Mouse (Mus musculus): ENCODE data around the gene Otor. TPM values are rescaled to one million over a fixed set of nuclear protein-coding genes. Genes with fewer than 3 reads are reported as not detected.

The Otor gene
- total RNA-seq, 2 experiments from 2014 or later: not detected

DNA sequence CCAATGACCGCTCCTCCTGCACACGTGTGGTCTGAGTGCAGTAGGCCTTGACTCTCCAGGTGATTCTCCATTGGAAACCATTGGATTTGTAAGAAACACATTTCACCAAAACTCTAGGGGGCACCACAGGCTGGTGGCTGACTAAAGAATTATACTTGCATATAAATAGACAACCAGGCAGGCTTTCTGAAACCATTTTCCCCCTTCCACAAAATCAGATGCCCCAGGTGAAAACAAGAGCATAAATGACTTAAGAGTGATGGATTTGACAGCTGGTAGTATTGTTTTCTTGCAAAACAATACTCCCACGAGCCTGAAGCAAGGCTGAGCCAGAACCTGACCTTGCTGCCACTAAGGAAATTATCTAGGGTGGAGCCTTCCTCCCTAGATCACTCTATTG lies 39.2 kb downstream of the Otor start:
- ATAC-seq (replicated peaks; ENCODE audit: low FRiP score, poor library complexity, severe bottlenecking): no peak

- no peak for ATAC-seq (replicated peaks; ENCODE audit: low FRiP score, poor library complexity, severe bottlenecking)
Measured at GRCm38 (mm10) chr2:143118221-143118620, 39.9 kb downstream of the Otor start.

DNA sequence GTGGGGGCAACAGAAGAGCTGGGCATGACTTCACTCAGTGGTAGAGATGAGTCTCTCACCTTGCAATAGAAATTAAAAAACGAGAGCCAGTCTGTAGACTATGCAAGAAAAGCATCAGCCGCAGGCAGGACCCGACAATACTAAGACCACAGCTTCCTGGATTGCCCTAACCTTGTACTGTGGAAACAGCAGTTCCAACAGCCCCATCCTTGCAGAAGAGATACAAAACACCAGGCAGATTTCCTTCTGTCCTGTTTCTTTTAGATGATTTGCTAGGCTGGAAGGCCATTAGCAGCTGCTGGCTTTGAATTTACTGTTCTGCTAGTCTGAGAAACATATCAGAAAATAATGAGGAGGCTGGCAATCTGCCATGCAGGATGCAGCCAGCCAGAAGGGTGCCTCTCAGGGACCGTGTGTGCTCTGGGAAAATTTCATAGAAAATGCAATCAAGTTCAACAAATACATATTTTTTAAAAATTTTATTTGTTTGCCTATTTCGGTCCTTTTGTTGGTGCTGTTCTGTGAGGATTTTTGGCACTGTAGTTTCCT lies 52.9 kb downstream of the Otor start:
- no peak for ATAC-seq (replicated peaks; ENCODE audit: low FRiP score, poor library complexity, severe bottlenecking)

Other genes starting within 250 kb of the Otor start
- 2.2 and 15.5 TPM in 2 replicates for gene Kif16b, start 176.9 kb upstream of the Otor start, total RNA-seq (2015; ENCODE audit: low replicate concordance)
- 2.3 and 9.5 TPM in 2 replicates for gene Kif16b, start 176.9 kb upstream of the Otor start, total RNA-seq (2017; ENCODE audit: low replicate concordance)
- 30.2 and 30.6 TPM in 2 replicates for gene Snrpb2, start 15.4 kb upstream of the Otor start, total RNA-seq (2015; ENCODE audit: low replicate concordance)
- gene Snrpb2, start 15.4 kb upstream of the Otor start, total RNA-seq (2017; ENCODE audit: low replicate concordance): 6.9 and 24.4 TPM in 2 replicates

Measured in erythroid progenitor cell, adult 5-6 weeks (primary cell).